Mouse (Mus musculus): ENCODE results near the gene Hhat.

- no peak for TF ChIP-seq CTCF (IDR thresholded peaks at IDR 0.05; ENCODE audit: low read depth, low read length)
- TF ChIP-seq TAL1 (conservative IDR thresholded peaks at IDR 0.05; ENCODE audit: low read depth, low read length) = no peak
- no peak for TF ChIP-seq GATA1 (IDR thresholded peaks at IDR 0.05; ENCODE audit: borderline replicate concordance, low read length)
- no peak for TF ChIP-seq POLR2AphosphoS5 (IDR thresholded peaks at IDR 0.05; ENCODE audit: insufficient replicate concordance, low read depth, low read length)
- no peak for TF ChIP-seq GATA2 (IDR thresholded peaks at IDR 0.05; ENCODE audit: borderline replicate concordance, low read depth, low read length)
Observed at GRCm38 (mm10) chr1:192525711-192526350, 245.2 kb downstream of the Hhat start.

Data from G1E (cell line).